Mouse (Mus musculus): ENCODE measurements around the gene Nme3. TPM values are rescaled to one million over a fixed set of nuclear protein-coding genes. Genes with fewer than 3 reads are reported as not detected.

The Nme3 gene
- polyA plus RNA-seq, 1 experiment from 2014 or later: 95.8 TPM

- H3K4me2 ChIP-seq (replicated peaks): no peak overlapping the region
- no peak overlapping the region for H3K9ac ChIP-seq
- H3K36me3 ChIP-seq (replicated peaks; ENCODE audit: control insufficient read depth, insufficient read depth): peaks cover 50% of the 10 kb centered on the region
- H3K4me3 ChIP-seq (replicated peaks; ENCODE audit: low read length): no peak overlapping the region
- H3K9me3 ChIP-seq (ENCODE audit: control insufficient read depth, low read length): no peaks in the 10 kb centered on the region
- no peaks in the 10 kb centered on the region for H3K4me1 ChIP-seq (replicated peaks; ENCODE audit: control insufficient read depth, insufficient read depth, low read length)
- H3K27ac ChIP-seq: no peak overlapping the region
- no peaks in the 10 kb centered on the region for H3K27me3 ChIP-seq (ENCODE audit: control insufficient read depth, insufficient read depth, low read length)
- no peak for ATAC-seq (ENCODE audit: low FRiP score)
- no peak for DNase-seq (ENCODE audit: low spot score)
- 89% methylated on average over 13 of the region's 13 CpGs for WGBS
Measured at GRCm38 (mm10) chr17:24856589-24856988, 39.7 kb upstream of the Nme3 start.

GRCm38 (mm10) chr17:24857831-24858470, 38.3 kb upstream of the Nme3 start:
- Histone ChIP-seq H3K4me1 (replicated peaks; ENCODE audit: control insufficient read depth, insufficient read depth, low read length) (no peaks in the 10 kb centered on the region), H3K9me3 (ENCODE audit: control insufficient read depth, low read length) (no peaks in the 10 kb centered on the region), H3K27ac (no peak overlapping the region), H3K27me3 (ENCODE audit: control insufficient read depth, insufficient read depth, low read length) (no peaks in the 10 kb centered on the region), H3K4me3 (replicated peaks; ENCODE audit: low read length) (no peak overlapping the region), H3K36me3 (replicated peaks; ENCODE audit: control insufficient read depth, insufficient read depth) (peaks cover 60% of the 10 kb centered on the region), H3K4me2 (replicated peaks) (no peak overlapping the region), H3K9ac (no peak overlapping the region)
- DNase-seq (ENCODE audit: low spot score): no peak
- no peak for ATAC-seq (ENCODE audit: low FRiP score)
- 86% methylated on average over 8 of the region's 8 CpGs for WGBS

DNA sequence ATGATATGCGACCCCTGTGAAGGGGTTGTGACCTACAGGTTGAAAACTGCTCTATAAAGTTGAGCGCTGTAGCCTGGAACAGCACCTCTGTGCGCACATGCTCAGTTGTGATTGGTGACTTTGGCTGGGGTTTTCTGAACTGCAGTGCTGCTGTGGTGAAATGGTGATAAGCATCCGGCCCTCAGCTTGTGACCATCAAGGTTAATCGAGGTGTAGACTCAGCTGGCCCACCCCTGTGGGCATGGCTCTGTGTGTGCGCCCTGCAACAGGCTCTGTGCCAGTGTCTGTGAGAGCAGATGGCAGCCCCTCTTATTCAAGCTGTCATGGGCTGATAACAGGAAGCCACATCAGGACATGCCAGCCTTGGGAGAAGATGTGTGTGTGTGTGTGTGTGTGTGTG, 37.3 kb upstream of the Nme3 start:
- no peaks in the 10 kb centered on the region for H3K9me3 ChIP-seq (ENCODE audit: control insufficient read depth, low read length)
- 86% methylated on average over 6 of the region's 6 CpGs for WGBS

GRCm38 (mm10) chr17:24860076-24860475, 36.2 kb upstream of the Nme3 start:
- H3K9me3 ChIP-seq (ENCODE audit: control insufficient read depth, low read length): no peaks in the 10 kb centered on the region
- H3K27ac ChIP-seq: no peak overlapping the region
- 94% methylated on average over 8 of the region's 8 CpGs for WGBS
- no peaks in the 10 kb centered on the region for H3K27me3 ChIP-seq (ENCODE audit: control insufficient read depth, insufficient read depth, low read length)
- no peak for DNase-seq (ENCODE audit: low spot score)
- H3K4me2 ChIP-seq (replicated peaks): no peak overlapping the region
- ATAC-seq (ENCODE audit: low FRiP score): no peak
- no peaks in the 10 kb centered on the region for H3K4me1 ChIP-seq (replicated peaks; ENCODE audit: control insufficient read depth, insufficient read depth, low read length)
- H3K4me3 ChIP-seq (replicated peaks; ENCODE audit: low read length): no peak overlapping the region
- no peak overlapping the region for H3K9ac ChIP-seq
- peaks cover 57% of the 10 kb centered on the region for H3K36me3 ChIP-seq (replicated peaks; ENCODE audit: control insufficient read depth, insufficient read depth)

More for the DNA sequence above, 37.3 kb upstream of the Nme3 start:
- no peak overlapping the region for H3K4me2 ChIP-seq (replicated peaks)
- no peak for DNase-seq (ENCODE audit: low spot score)
- no peaks in the 10 kb centered on the region for H3K27me3 ChIP-seq (ENCODE audit: control insufficient read depth, insufficient read depth, low read length)
- ATAC-seq (ENCODE audit: low FRiP score): no peak; the same call in 1 of the 2 replicates
- H3K4me1 ChIP-seq (replicated peaks; ENCODE audit: control insufficient read depth, insufficient read depth, low read length): no peaks in the 10 kb centered on the region
- no peak overlapping the region for H3K4me3 ChIP-seq (replicated peaks; ENCODE audit: low read length)
- H3K27ac ChIP-seq: no peak overlapping the region
- H3K9ac ChIP-seq: no peak overlapping the region
- peaks cover 58% of the 10 kb centered on the region for H3K36me3 ChIP-seq (replicated peaks; ENCODE audit: control insufficient read depth, insufficient read depth)

DNA sequence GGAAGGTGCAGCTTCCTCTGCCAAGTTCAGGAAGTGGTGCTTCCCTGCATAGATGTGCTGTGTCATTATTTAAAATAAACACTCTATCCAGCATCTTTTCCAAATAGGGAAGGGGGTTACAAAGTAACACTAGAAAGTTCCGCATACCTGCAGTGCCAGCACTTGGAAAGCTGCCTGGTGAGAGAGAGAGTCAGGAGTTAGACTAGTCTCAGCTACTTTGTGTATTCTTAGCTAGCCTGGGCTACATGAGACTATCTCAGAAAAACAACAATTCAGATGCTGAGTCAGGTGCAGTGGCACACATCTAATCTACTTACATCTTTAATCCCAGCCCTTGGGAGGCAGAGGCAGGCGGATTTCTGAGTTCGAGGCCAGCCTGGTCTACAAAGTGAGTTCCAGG, 34.5 kb upstream of the Nme3 start:
- H3K4me2 ChIP-seq (replicated peaks): no peak overlapping the region
- peaks cover 53% of the 10 kb centered on the region for H3K36me3 ChIP-seq (replicated peaks; ENCODE audit: control insufficient read depth, insufficient read depth)
- no peaks in the 10 kb centered on the region for H3K4me1 ChIP-seq (replicated peaks; ENCODE audit: control insufficient read depth, insufficient read depth, low read length)
- no peak for DNase-seq (ENCODE audit: low spot score)
- no peak for ATAC-seq (ENCODE audit: low FRiP score)
- H3K27me3 ChIP-seq (ENCODE audit: control insufficient read depth, insufficient read depth, low read length): no peaks in the 10 kb centered on the region
- no peak overlapping the region for H3K9ac ChIP-seq
- H3K9me3 ChIP-seq (ENCODE audit: control insufficient read depth, low read length): no peaks in the 10 kb centered on the region
- no peak overlapping the region for H3K27ac ChIP-seq
- 92% methylated on average over 3 of the region's 3 CpGs for WGBS
- H3K4me3 ChIP-seq (replicated peaks; ENCODE audit: low read length): no peak overlapping the region

DNA sequence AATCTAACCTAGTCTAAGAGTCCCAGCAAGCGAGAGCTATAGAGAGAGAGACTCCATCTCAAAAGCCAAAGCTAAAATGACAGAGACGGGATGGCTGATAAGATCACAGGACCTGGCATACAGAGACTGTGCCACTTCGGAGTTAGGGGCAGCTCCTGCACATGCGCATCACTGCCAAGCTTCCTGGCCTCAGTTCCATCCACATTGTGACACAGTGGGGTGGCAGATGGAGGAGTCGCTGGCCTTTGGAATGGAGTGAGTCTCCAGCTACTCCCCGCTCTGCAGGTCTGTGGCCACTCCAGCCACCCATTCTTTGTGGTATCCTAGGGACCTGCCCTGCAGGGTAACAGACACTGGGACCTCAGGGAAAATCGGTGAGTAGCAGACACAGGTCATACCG, 30.5 kb upstream of the Nme3 start, which contains the start of gene Igfals:
Gene Igfals, plus strand, starts transcription at position 222 of the 400 bp plus-strand sequence.
- no peaks in the 10 kb centered on the region for H3K9me3 ChIP-seq (ENCODE audit: control insufficient read depth, low read length)
- no peak within 1 kb of the TSS for H3K4me3 ChIP-seq (replicated peaks; ENCODE audit: low read length)
- H3K4me1 ChIP-seq (replicated peaks; ENCODE audit: control insufficient read depth, insufficient read depth, low read length): no peaks in the 10 kb centered on the region
- H3K27me3 ChIP-seq (ENCODE audit: control insufficient read depth, insufficient read depth, low read length): no peaks in the 10 kb centered on the region
- 90% methylated on average over 8 of the region's 8 CpGs for WGBS
- no peak within 1 kb of the TSS for H3K4me2 ChIP-seq (replicated peaks)
- DNase-seq (ENCODE audit: low spot score): no peak
- ATAC-seq (ENCODE audit: low FRiP score): no peak
- peaks cover 43% of the 10 kb centered on the region for H3K36me3 ChIP-seq (replicated peaks; ENCODE audit: control insufficient read depth, insufficient read depth)
- H3K9ac ChIP-seq: no peak within 1 kb of the TSS
- no peak within 1 kb of the TSS for H3K27ac ChIP-seq

DNA sequence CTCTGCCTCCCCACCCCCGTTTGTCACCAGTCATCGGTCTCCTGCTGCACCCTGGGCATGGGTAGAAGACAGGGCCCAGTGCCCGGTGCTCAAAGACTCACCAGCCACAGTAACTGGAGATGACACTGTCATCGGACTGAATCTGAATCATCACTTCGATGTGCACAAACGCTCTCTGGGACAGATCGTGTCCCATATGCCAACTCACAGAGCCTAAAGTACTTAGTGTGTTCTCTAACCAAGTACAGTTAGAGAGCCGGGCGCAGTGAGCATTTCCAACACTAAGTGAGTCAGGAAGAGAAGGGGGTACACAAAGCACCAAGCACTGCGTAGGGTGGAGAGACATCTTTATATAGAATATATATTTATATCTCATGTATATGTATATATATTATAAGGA, 28.4 kb upstream of the Nme3 start:
- no peak overlapping the region for H3K4me3 ChIP-seq (replicated peaks; ENCODE audit: low read length)
- no peak for DNase-seq (ENCODE audit: low spot score)
- H3K4me1 ChIP-seq (replicated peaks; ENCODE audit: control insufficient read depth, insufficient read depth, low read length): no peaks in the 10 kb centered on the region
- no peak for ATAC-seq (ENCODE audit: low FRiP score)
- H3K9ac ChIP-seq: no peak overlapping the region
- no peak overlapping the region for H3K4me2 ChIP-seq (replicated peaks)
- H3K36me3 ChIP-seq (replicated peaks; ENCODE audit: control insufficient read depth, insufficient read depth): peaks cover 22% of the 10 kb centered on the region
- WGBS: 91% methylated on average over 10 of the region's 10 CpGs
- no peaks in the 10 kb centered on the region for H3K27me3 ChIP-seq (ENCODE audit: control insufficient read depth, insufficient read depth, low read length)
- no peaks in the 10 kb centered on the region for H3K9me3 ChIP-seq (ENCODE audit: control insufficient read depth, low read length)
- H3K27ac ChIP-seq: no peak overlapping the region

DNA sequence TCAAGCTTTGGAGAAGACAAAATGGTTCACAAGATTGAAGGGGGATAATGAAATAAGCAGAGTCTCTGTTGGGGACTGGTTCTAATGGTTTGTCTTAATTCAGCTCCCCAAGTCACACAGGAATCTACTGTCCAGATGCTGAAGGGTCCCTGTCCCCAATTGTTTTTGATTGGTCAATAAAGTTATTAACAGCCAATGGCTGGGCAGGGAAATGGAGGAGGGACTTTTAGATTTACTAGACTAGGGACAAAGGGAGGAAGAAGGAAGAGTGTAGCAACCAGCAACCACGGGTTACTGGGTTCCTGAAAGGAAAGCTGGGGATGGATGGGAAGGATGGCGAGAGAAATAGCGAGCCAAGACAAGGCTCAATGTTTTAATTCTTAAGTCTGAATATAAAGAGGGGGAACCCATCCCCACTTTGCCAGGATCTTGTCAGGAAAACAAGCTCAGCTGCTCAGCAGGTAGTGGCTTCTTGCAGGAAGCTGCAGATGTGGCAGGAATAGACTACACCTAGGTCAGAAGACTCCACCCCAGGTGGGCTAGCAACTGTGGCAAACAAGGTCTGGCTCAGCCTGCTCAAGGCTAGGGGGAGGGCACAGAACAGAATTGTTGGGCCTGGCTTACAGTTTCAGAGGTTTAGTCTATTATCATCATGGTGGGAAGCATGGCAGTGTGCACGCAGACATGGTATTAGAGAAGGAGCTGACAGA, 22.4 kb upstream of the Nme3 start:
- Histone ChIP-seq H3K27ac (no peak overlapping the region), H3K9ac (no peak overlapping the region), H3K27me3 (ENCODE audit: control insufficient read depth, insufficient read depth, low read length) (no peaks in the 10 kb centered on the region), H3K36me3 (replicated peaks; ENCODE audit: control insufficient read depth, insufficient read depth) (no peaks in the 10 kb centered on the region), H3K4me1 (replicated peaks; ENCODE audit: control insufficient read depth, insufficient read depth, low read length) (no peaks in the 10 kb centered on the region), H3K9me3 (ENCODE audit: control insufficient read depth, low read length) (no peaks in the 10 kb centered on the region), H3K4me3 (replicated peaks; ENCODE audit: low read length) (no peak overlapping the region), H3K4me2 (replicated peaks) (no peak overlapping the region)
- ATAC-seq (ENCODE audit: low FRiP score): no peak
- WGBS: 50% methylated on average over 4 of the region's 4 CpGs
- DNase-seq (ENCODE audit: low spot score): no peak

- no peak for ATAC-seq (ENCODE audit: low FRiP score)
- 55% methylated on average over 1 of the region's 1 CpGs for WGBS
Measured at GRCm38 (mm10) chr17:24874405-24874745, 21.9 kb upstream of the Nme3 start.

More at GRCm38 (mm10) chr17:24874405-24874745, 21.9 kb upstream of the Nme3 start:
- no peak overlapping the region for H3K27ac ChIP-seq
- H3K9me3 ChIP-seq (ENCODE audit: control insufficient read depth, low read length): no peaks in the 10 kb centered on the region
- H3K27me3 ChIP-seq (ENCODE audit: control insufficient read depth, insufficient read depth, low read length): no peaks in the 10 kb centered on the region
- no peak for DNase-seq (ENCODE audit: low spot score)
- no peak overlapping the region for H3K4me2 ChIP-seq (replicated peaks)
- no peak overlapping the region for H3K4me3 ChIP-seq (replicated peaks; ENCODE audit: low read length)
- H3K9ac ChIP-seq: no peak overlapping the region
- no peaks in the 10 kb centered on the region for H3K36me3 ChIP-seq (replicated peaks; ENCODE audit: control insufficient read depth, insufficient read depth)
- no peaks in the 10 kb centered on the region for H3K4me1 ChIP-seq (replicated peaks; ENCODE audit: control insufficient read depth, insufficient read depth, low read length)
